Mouse (Mus musculus) forebrain, embryonic 10.5 days (tissue): ENCODE data around the gene Ccdc42. TPM values are rescaled to one million over a fixed set of nuclear protein-coding genes. Genes with fewer than 3 reads are reported as not detected.

Experiments used
- DNase-seq: peaks from one replicate; pipeline ENCODE4 v3.0.0-alpha.2; 2017; ENCODE audit warnings: low spot score; ENCODE audit errors: extremely low spot score
- H3K27ac ChIP-seq: fragments of 300-500 bp; sonication (generic); 2 replicates; pipeline ENCODE4 v1.5.1; 2016; ENCODE audit warnings: mild to moderate bottlenecking
- H3K27me3 ChIP-seq: fragments of 300-500 bp; sonication (generic); 2 replicates; pipeline ENCODE4 v1.6.1; 2016; ENCODE audit warnings: mild to moderate bottlenecking; ENCODE audit not compliant: poor library complexity, severe bottlenecking
- H3K36me3 ChIP-seq: fragments of 300-500 bp; sonication (generic); replicated peaks from 2 replicates; pipeline ENCODE4 v1.6.1; 2016; ENCODE audit warnings: mild to moderate bottlenecking, moderate library complexity
- H3K4me1 ChIP-seq: fragments of 300-500 bp; sonication (generic); 2 replicates; pipeline ENCODE4 v1.6.1; 2016
- H3K4me3 ChIP-seq: fragments of 300-500 bp; sonication (generic); 2 replicates; pipeline ENCODE4 v1.5.1; 2016; ENCODE audit warnings: mild to moderate bottlenecking, moderate library complexity
- H3K9me3 ChIP-seq: fragments of 300-500 bp; sonication (generic); 2 replicates; pipeline ENCODE4 v1.6.1; 2016; ENCODE audit warnings: mild to moderate bottlenecking, moderate library complexity
- WGBS: fragments of 180-500 bp; shearing (Covaris S2); methylation state at CpG from one replicate; pipeline ENCODE4 v1.1.7; 2016; 5-methylcytosine and 5-hydroxymethylcytosine counted together
- polyA plus RNA-seq: library from polyadenylated mRNA; unstranded; fragments of >200 nt; fragmentation: Nextera tagmentation; extraction: Ambion mirVana; gene quantifications from 2 replicates; pipeline ENCODE4 v1.2.1, GENCODE M21; 2016

The Ccdc42 gene
- polyA plus RNA-seq, 1 experiment from 2014 or later, result 1.6 TPM

- Histone ChIP-seq H3K27ac (no peak overlapping the region), H3K36me3 (no peaks in the 10 kb centered on the region), H3K4me1 (0 out of 2 replicates have a peak, but pooled peaks cover 3% of the 10 kb centered on the region), H3K4me3 (no peak overlapping the region), H3K9me3 (no peaks in the 10 kb centered on the region), H3K27me3 (no peaks in the 10 kb centered on the region)
- 95% methylated on average over 17 of the region's 17 CpGs for WGBS
- no peak for DNase-seq
Observed at GRCm38 (mm10) chr11:68631611-68632316, 44.9 kb downstream of the Ccdc42 start.

- H3K27ac ChIP-seq, result peak overlapping the region; percentile 74
- 62% methylated on average over 10 of the region's 10 CpGs for WGBS
Observed at GRCm38 (mm10) chr11:68637861-68638615, 51.2 kb downstream of the Ccdc42 start.

GRCm38 (mm10) chr11:68641361-68641760 lies 54.5 kb downstream of the Ccdc42 start:
- Histone ChIP-seq H3K4me3 (no peak overlapping the region), H3K27ac (no peak overlapping the region), H3K9me3 (no peaks in the 10 kb centered on the region), H3K27me3 (no peaks in the 10 kb centered on the region), H3K4me1 (peaks cover 15% of the 10 kb centered on the region), H3K36me3 (no peaks in the 10 kb centered on the region)
- 89% methylated on average over 5 of the region's 5 CpGs for WGBS
- DNase-seq, result no peak

More at GRCm38 (mm10) chr11:68637861-68638615, 51.2 kb downstream of the Ccdc42 start:
- DNase-seq, result no peak
- no peak overlapping the region for H3K4me3 ChIP-seq
- H3K4me1 ChIP-seq, result peaks cover 7% of the 10 kb centered on the region; the same call in 1 of the 2 replicates
- H3K36me3 ChIP-seq, result no peaks in the 10 kb centered on the region
- no peaks in the 10 kb centered on the region for H3K27me3 ChIP-seq
- H3K9me3 ChIP-seq, result no peaks in the 10 kb centered on the region

GRCm38 (mm10) chr11:68644781-68645180 lies 58.0 kb downstream of the Ccdc42 start:
- H3K27me3 ChIP-seq, result no peaks in the 10 kb centered on the region
- WGBS, result 64% methylated on average over 6 of the region's 6 CpGs
- H3K4me3 ChIP-seq, result no peak overlapping the region
- no peaks in the 10 kb centered on the region for H3K36me3 ChIP-seq
- no peaks in the 10 kb centered on the region for H3K9me3 ChIP-seq
- H3K4me1 ChIP-seq, result peaks cover 16% of the 10 kb centered on the region
- no peak overlapping the region for H3K27ac ChIP-seq
- no peak for DNase-seq

Other genes starting within 250 kb of the Ccdc42 start
- 6.2 and 6.5 TPM in 2 replicates for gene Ntn1, start 186.2 kb upstream of the Ccdc42 start, polyA plus RNA-seq
- 0.83 and 0.86 TPM in 2 replicates for gene Pik3r5, start 154.9 kb upstream of the Ccdc42 start, polyA plus RNA-seq
- gene Pik3r6, start 84.0 kb upstream of the Ccdc42 start, polyA plus RNA-seq, result 1.3 and 1.9 TPM in 2 replicates
- 0.22 TPM in 1 of 2 replicates, not detected in the other for gene Mfsd6l, start 30.8 kb upstream of the Ccdc42 start, polyA plus RNA-seq
- 161 and 167 TPM in 2 replicates for gene Myh10, start 104.5 kb downstream of the Ccdc42 start, polyA plus RNA-seq